Mouse (Mus musculus) myocyte (in vitro differentiated cells): ENCODE data around the gene Snrnp27. TPM values are rescaled to one million over a fixed set of nuclear protein-coding genes. Genes with fewer than 3 reads are reported as not detected.

Experiments
- H3K27me3 ChIP-seq: one replicate; pipeline ENCODE4 v1.6.1; 2011; ENCODE audit not compliant: control insufficient read depth, insufficient read depth, insufficient read length
- H3K36me3 ChIP-seq: one replicate; pipeline ENCODE4 v1.6.1; 2011; ENCODE audit not compliant: control insufficient read depth, insufficient read depth
- H3K4me2 ChIP-seq: one replicate; pipeline ENCODE4 v1.6.1; 2011; ENCODE audit warnings: low read depth, control low read depth
- H3K4me3 ChIP-seq: one replicate; pipeline ENCODE4 v1.5.1; 2011; ENCODE audit warnings: mild to moderate bottlenecking, control low read depth, moderate library complexity
- H3K79me2 ChIP-seq: one replicate; pipeline ENCODE4 v1.6.1; 2011; ENCODE audit not compliant: control insufficient read depth, insufficient read depth
- H3ac ChIP-seq: one replicate; pipeline ENCODE4 v1.6.1; 2011; ENCODE audit not compliant: control insufficient read depth, insufficient read length
- CEBPB ChIP-seq: IDR thresholded peaks from 2 replicates; pipeline ENCODE4 v1.6.1; 2011; ENCODE audit warnings: mild to moderate bottlenecking, moderate library complexity; ENCODE audit not compliant: poor library complexity, insufficient read depth, severe bottlenecking
- E2F4 ChIP-seq: IDR thresholded peaks from one replicate; pipeline ENCODE4 v1.6.1; 2011; ENCODE audit warnings: mild to moderate bottlenecking, control low read depth, moderate library complexity; ENCODE audit not compliant: insufficient read depth
- MAX ChIP-seq: IDR thresholded peaks from one replicate; pipeline ENCODE4 v1.6.1; 2011; ENCODE audit warnings: low read depth, mild to moderate bottlenecking, control low read depth
- MYOD1 ChIP-seq, 3 experiments: IDR thresholded peaks; one replicate each; pipeline ENCODE4 v1.6.1; 2011; ENCODE audit warnings: control low read depth in 2 of 3, low read depth in 2 of 3, mild to moderate bottlenecking in 2 of 3, moderate library complexity in 1 of 3; ENCODE audit not compliant: insufficient read length in 2 of 3, control insufficient read depth in 1 of 3
- MYOG ChIP-seq, 3 experiments: IDR thresholded peaks; one replicate each; pipeline ENCODE4 v1.6.1; 2011; ENCODE audit warnings: control low read depth in 2 of 3, low read depth in 2 of 3, mild to moderate bottlenecking in 2 of 3; ENCODE audit not compliant: insufficient read length in 2 of 3, control insufficient read depth in 1 of 3, insufficient read depth in 1 of 3
- POLR2A ChIP-seq: IDR thresholded peaks from one replicate; pipeline ENCODE4 v1.6.1; 2011; ENCODE audit warnings: low read depth, mild to moderate bottlenecking, control low read depth, moderate library complexity; ENCODE audit not compliant: insufficient read length
- POLR2AphosphoS2 ChIP-seq: IDR thresholded peaks from one replicate; pipeline ENCODE4 v1.6.1; 2011; ENCODE audit warnings: low read depth, control low read depth; ENCODE audit not compliant: insufficient read length
- REST ChIP-seq: IDR thresholded peaks from one replicate; pipeline ENCODE4 v1.6.1; 2011; ENCODE audit warnings: mild to moderate bottlenecking, control low read depth, moderate library complexity; ENCODE audit not compliant: insufficient read depth, insufficient read length
- SRF ChIP-seq: IDR thresholded peaks from one replicate; pipeline ENCODE4 v1.6.1; 2011; ENCODE audit warnings: low read depth; ENCODE audit not compliant: control insufficient read depth, insufficient read length
- TCF12 ChIP-seq: IDR thresholded peaks from one replicate; pipeline ENCODE4 v1.6.1; 2011; ENCODE audit warnings: mild to moderate bottlenecking, control low read depth; ENCODE audit not compliant: poor library complexity, insufficient read depth, severe bottlenecking
- TCF3 ChIP-seq: IDR thresholded peaks from one replicate; pipeline ENCODE4 v1.6.1; 2011; ENCODE audit warnings: low read depth, control low read depth; ENCODE audit not compliant: insufficient read length
- USF1 ChIP-seq: IDR thresholded peaks from one replicate; pipeline ENCODE4 v1.6.1; 2011; ENCODE audit warnings: low read depth, mild to moderate bottlenecking, control low read depth, moderate library complexity
- polyA plus RNA-seq: library from polyadenylated mRNA; unstranded; fragments of >200 nt; fragmentation: generic; extraction: Trizol; gene quantifications from one replicate; pipeline ENCODE4 v1.2.1, GENCODE M21; 2012; ENCODE audit warnings: missing spikeins

Gene Snrnp27
- polyA plus RNA-seq: 53.8 TPM

- Histone ChIP-seq H3K27me3 (no peaks in the 10 kb centered on the region), H3K36me3 (peaks cover 22% of the 10 kb centered on the region)
Observed at GRCm38 (mm10) chr6:86683872-86684654, at the start of gene Snrnp27. Gene Snrnp27 (minus strand): TSS chr6:86684522.

GRCm38 (mm10) chr6:86733183-86733876, 49.0 kb upstream of the Snrnp27 start, which contains the start of gene Gmcl1:
Gene Gmcl1 (minus strand): TSS chr6:86733383.
- Histone ChIP-seq H3ac (peak within 1 kb of the TSS; percentile 83), H3K4me3 (peak within 1 kb of the TSS; percentile 80), H3K79me2 (peaks cover 23% of the 10 kb centered on the region), H3K27me3 (no peaks in the 10 kb centered on the region), H3K4me2 (peak within 1 kb of the TSS; percentile 86), H3K36me3 (peaks cover 15% of the 10 kb centered on the region)
- TF ChIP-seq MAX (no peak), CEBPB (no peak), TCF12 (no peak), REST (no peak), E2F4 (no peak), USF1 (no peak), TCF3 (no peak), MYOG (IDR thresholded peaks at IDR 0.05; ENCODE audit: control insufficient read depth in 1 of 3, insufficient read depth in 1 of 3, insufficient read length in 2 of 3, low read depth in 2 of 3) (peak in 1 of 3 experiments; percentile 8), POLR2AphosphoS2 (peak; percentile 91), MYOD1 (IDR thresholded peaks at IDR 0.05; ENCODE audit: control insufficient read depth in 1 of 3, insufficient read length in 2 of 3, low read depth in 2 of 3) (no peak), POLR2A (peak; percentile 96), SRF (peak; percentile 81)

More at GRCm38 (mm10) chr6:86683872-86684654, at the start of gene Snrnp27:
- Histone ChIP-seq H3K4me3 (peak within 1 kb of the TSS; percentile 77), H3K79me2 (peaks cover 16% of the 10 kb centered on the region), H3K4me2 (peak within 1 kb of the TSS; percentile 92), H3ac (peak within 1 kb of the TSS; percentile 40)
- TF ChIP-seq TCF3: no peak
- TF ChIP-seq CEBPB: no peak
- TF ChIP-seq POLR2AphosphoS2: peak; percentile 89
- peak in 1 of 3 experiments; percentile 36 for TF ChIP-seq MYOG (IDR thresholded peaks at IDR 0.05; ENCODE audit: control insufficient read depth in 1 of 3, insufficient read depth in 1 of 3, insufficient read length in 2 of 3, low read depth in 2 of 3)
- no peak for TF ChIP-seq REST
- no peak for TF ChIP-seq SRF
- no peak for TF ChIP-seq USF1
- TF ChIP-seq MAX: no peak
- peak; percentile 83 for TF ChIP-seq POLR2A
- TF ChIP-seq E2F4: no peak
- TF ChIP-seq MYOD1 (IDR thresholded peaks at IDR 0.05; ENCODE audit: control insufficient read depth in 1 of 3, insufficient read length in 2 of 3, low read depth in 2 of 3): peak in 1 of 3 experiments; percentile 9
- TF ChIP-seq TCF12: no peak

- TF ChIP-seq MAX (no peak), TCF3 (no peak), MYOD1 (IDR thresholded peaks at IDR 0.05; ENCODE audit: control insufficient read depth in 1 of 3, insufficient read length in 2 of 3, low read depth in 2 of 3) (peak in 1 of 3 experiments; percentile 1)
- H3K4me3 ChIP-seq: peak overlapping the region; percentile 80
- H3K79me2 ChIP-seq: peaks cover 25% of the 10 kb centered on the region
- H3K27me3 ChIP-seq: no peaks in the 10 kb centered on the region
- H3ac ChIP-seq: peak overlapping the region; percentile 83
- H3K36me3 ChIP-seq: peaks cover 13% of the 10 kb centered on the region
- peak overlapping the region; percentile 86 for H3K4me2 ChIP-seq
Observed at GRCm38 (mm10) chr6:86732276-86733173, 48.2 kb upstream of the Snrnp27 start.

GRCm38 (mm10) chr6:86728711-86729110, 44.4 kb upstream of the Snrnp27 start:
- no peaks in the 10 kb centered on the region for H3K27me3 ChIP-seq
- peaks cover 34% of the 10 kb centered on the region for H3K79me2 ChIP-seq
- TF ChIP-seq E2F4 (no peak), MAX (no peak), TCF3 (no peak), POLR2AphosphoS2 (no peak), SRF (no peak), MYOG (IDR thresholded peaks at IDR 0.05; ENCODE audit: control insufficient read depth in 1 of 3, insufficient read depth in 1 of 3, insufficient read length in 2 of 3, low read depth in 2 of 3) (no peak), MYOD1 (IDR thresholded peaks at IDR 0.05; ENCODE audit: control insufficient read depth in 1 of 3, insufficient read length in 2 of 3, low read depth in 2 of 3) (no peak), POLR2A (no peak)
- no peak overlapping the region for H3K4me2 ChIP-seq
- no peak overlapping the region for H3ac ChIP-seq
- no peak overlapping the region for H3K4me3 ChIP-seq
- no peaks in the 10 kb centered on the region for H3K36me3 ChIP-seq
